Mouse (Mus musculus) urinary bladder, adult 18-20 months (tissue): ENCODE results near the gene Zfp109.

Source experiments
- DNase-seq, 2 experiments: peaks; one replicate each; pipeline ENCODE4 v3.0.0; 2022; ENCODE audit warnings: low spot score in 2 of 2, mixed read lengths in 2 of 2

Gene Zfp109

DNA sequence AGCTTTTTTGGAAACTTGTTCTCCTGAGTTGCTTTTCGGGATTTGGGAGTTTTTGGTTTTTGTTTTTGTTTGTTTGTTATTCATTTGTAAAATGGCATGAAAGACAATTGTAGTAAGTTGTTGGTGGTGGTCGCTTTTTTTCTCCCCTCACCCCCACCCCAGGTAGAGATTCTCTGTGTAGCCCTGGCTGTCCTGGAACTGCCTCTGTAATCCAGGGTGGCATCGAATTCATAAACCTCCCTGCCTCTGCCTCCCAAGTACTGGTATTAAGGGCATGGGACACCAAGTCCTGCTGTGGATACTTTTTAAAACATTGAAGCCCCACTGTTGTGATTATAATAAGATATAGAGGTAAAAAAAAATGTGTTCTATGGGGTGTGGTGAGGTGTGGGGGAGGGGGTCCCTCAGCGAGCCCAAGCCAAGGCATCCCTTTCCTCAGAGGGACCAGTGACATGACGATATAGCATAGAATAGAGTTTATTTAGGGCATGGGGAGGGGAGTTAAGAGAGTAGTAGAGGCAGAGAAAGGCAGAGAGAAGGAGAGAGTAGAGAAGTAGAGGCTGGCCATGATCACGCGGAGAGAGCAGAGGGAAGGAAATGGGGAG is 29.0 kb downstream of the Zfp109 start:
- no peak for DNase-seq

DNA sequence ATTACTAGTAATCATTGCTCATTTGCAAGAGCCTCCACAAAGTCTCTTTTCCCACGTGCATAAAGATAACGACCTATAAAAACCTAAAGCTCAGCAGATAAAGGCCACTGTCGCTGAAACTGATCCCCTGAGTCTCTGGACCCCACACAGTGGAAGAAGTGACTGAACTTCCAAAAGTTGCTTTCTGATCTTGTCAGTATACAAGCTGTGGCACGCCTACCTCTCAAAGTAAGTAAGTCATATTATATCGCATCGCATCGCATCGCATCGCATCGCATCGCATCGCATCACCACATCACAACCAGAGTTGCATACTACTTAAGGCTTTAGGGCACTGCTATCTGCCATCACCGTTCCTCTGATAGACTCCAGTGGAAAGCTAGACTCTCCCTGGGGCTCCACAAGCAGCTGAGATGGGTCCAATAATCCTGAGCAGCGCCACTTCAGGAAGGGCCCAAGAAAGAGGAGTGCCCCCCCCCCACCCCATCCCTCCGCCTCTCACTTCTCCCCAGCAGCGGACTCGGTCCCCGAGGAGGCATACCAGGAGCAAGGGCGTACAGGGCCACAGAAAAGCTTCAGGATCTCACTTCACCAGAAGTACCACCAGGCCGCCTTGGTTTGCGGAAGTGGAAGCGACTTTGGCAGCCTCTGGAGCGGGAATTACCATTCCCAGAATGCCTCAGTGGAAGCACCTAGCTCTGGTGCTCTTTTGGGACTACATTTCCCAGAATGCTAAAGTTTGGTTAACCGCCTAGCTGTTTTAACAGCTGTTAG is 29.7 kb downstream of the Zfp109 start:
- DNase-seq: peak; percentile 53 to 65

DNA sequence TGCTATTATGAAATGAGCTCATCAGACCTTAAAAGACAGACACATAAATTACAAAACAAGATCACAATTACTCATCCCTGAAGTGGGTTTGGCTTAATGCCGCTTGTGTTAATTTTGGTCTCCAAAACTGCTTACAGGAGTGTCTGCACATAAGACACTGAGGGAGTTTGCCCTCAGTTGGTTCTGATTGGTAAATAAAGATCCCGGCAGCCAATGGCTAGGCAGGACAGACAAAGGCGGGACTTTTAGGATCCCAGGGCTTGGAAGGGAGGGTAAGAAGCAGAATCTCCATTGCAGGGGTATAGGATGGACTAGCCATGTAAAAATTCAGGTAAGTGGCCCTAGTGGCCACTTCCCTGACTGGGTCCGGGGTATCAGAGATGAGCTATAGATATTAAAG is 40.4 kb downstream of the Zfp109 start:
- no peak for DNase-seq

GRCm38 (mm10) chr7:24193157-24193556 is 44.2 kb downstream of the Zfp109 start:
- no peak for DNase-seq

- no peak for DNase-seq
Observed at GRCm38 (mm10) chr7:24191361-24191760, 46.0 kb downstream of the Zfp109 start.

- DNase-seq: no peak
Observed at GRCm38 (mm10) chr7:24189571-24189944, 47.8 kb downstream of the Zfp109 start.

- no peak for DNase-seq
Observed at GRCm38 (mm10) chr7:24188901-24189570, 48.3 kb downstream of the Zfp109 start.

GRCm38 (mm10) chr7:24187611-24188010 is 49.7 kb downstream of the Zfp109 start:
- DNase-seq: no peak
